Mouse (Mus musculus) lung, adult 2 months (tissue): ENCODE data around the gene Ewsr1. TPM values are rescaled to one million over a fixed set of nuclear protein-coding genes. Genes with fewer than 3 reads are reported as not detected.

Experiments used
- DNase-seq: peaks from one replicate; pipeline ENCODE4 v3.0.0; 2022
- H3K4me1 ChIP-seq: fragments of 200-500 bp; 2 replicates; pipeline ENCODE4 v1.6.1; 2011; ENCODE audit warnings: low read length; ENCODE audit not compliant: control insufficient read depth, insufficient read depth
- H3K4me3 ChIP-seq: fragments of 200-500 bp; replicated peaks from 2 replicates; pipeline ENCODE3; 2011; ENCODE audit warnings: low read depth, mild to moderate bottlenecking, control low read depth, low read length; ENCODE audit errors: extremely low read depth
- CTCF ChIP-seq: fragments of 200-500 bp; IDR thresholded peaks from 2 replicates; pipeline ENCODE4 v1.5.1; 2011; ENCODE audit warnings: mild to moderate bottlenecking, low read length, control low read depth; ENCODE audit not compliant: insufficient read depth
- POLR2A ChIP-seq: fragments of 200-500 bp; IDR thresholded peaks from 2 replicates; pipeline ENCODE4 v1.6.1; 2011; ENCODE audit warnings: low read depth, mild to moderate bottlenecking, control low read depth, low read length, borderline replicate concordance; ENCODE audit errors: extremely low read depth
- WGBS: fragments of 180-500 bp; shearing (Covaris S2); methylation state at CpG from one replicate; pipeline ENCODE4 v1.1.7; 2018; 5-methylcytosine and 5-hydroxymethylcytosine counted together
- polyA plus RNA-seq: library from polyadenylated mRNA; depleted of rRNA; stranded (reverse); fragments of >200 nt; gene quantifications from 2 replicates; pipeline ENCODE4 v1.2.3, GENCODE M21; 2012

Ewsr1 gene
- polyA plus RNA-seq, 1 experiment, result 420 TPM

DNA sequence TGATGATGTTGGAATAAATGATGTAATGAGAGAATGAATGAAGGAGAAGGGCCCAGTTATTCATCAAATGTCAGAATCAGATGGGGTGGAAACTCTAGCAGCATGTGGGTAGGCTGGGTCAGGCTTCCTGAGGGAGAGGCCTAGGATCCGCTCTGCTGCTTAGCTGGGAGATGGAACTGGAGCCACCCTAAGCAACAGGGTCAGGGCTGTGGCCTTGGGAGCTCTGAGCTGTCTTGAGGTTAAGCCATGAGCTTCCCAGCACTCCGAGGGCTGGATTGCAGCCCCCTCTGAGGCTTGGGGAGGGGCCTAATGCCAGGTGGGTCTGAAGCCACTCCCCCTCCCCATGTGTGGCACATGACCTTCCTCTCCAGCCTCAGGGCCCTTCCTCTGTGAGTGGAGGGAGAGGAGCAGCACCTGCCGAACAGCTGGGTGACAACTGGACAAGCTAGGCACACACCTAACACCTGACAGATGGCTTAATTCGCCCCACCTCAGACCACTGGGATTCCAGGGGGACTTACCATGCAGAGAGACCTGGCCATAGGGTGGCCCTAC, 31.1 kb upstream of the Ewsr1 start:
- DNase-seq, result no peak
- Histone ChIP-seq H3K4me1 (no peaks in the 10 kb centered on the region; the same call in none of the 2 replicates), H3K4me3 (no peak overlapping the region)
- TF ChIP-seq POLR2A, result no peak
- no peak for TF ChIP-seq CTCF
- 84% methylated on average over 4 of the region's 4 CpGs for WGBS

DNA sequence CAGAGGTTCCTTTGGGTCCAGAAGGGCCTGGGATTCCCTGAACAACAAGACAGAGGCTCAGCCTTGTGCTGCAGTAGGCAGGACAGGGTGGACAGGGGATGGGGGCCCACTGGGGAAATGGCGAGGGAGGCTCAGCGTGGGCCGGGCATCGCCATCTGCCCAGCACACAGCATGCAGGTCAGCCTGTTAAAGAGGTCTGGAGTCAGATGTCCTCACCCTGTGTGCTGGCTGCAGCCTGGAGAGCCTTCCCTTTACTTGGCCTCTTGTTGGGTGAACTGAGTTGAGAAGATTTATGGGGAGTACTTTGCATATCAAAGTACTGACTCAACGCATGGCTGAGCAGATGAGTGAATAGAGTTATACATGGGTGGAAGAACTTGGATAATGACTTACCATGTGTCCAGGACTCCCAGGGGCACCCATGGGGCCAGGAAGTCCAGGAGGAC, 30.0 kb upstream of the Ewsr1 start:
- no peak for DNase-seq
- 85% methylated on average over 5 of the region's 5 CpGs for WGBS
- no peaks in the 10 kb centered on the region; the same call in 1 of the 2 replicates for H3K4me1 ChIP-seq
- no peak overlapping the region for H3K4me3 ChIP-seq
- TF ChIP-seq POLR2A, result no peak
- no peak for TF ChIP-seq CTCF

DNA sequence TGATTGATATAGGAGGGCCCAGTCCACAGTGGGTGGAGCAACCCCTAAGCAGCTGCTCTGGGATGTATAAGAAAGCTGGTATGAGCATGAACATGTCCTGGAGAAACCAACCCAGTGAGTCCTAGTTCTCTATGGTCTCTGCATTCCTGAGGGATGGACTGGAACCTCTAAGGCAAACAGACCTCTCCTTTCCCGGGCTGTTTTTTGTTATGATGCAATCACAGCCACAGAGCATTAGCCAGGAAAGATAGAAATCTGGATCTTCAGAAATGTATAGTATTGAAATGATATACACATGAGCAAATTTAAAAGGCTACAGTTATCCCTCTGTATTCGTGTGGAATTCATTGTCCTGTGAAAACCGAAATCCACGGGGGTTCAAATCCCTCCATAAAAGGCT, 26.6 kb upstream of the Ewsr1 start:
- TF ChIP-seq POLR2A (no peak), CTCF (no peak)
- Histone ChIP-seq H3K4me3 (no peak overlapping the region), H3K4me1 (no peaks in the 10 kb centered on the region)
- WGBS, result 77% methylated on average over 4 of the region's 4 CpGs
- DNase-seq, result no peak

DNA sequence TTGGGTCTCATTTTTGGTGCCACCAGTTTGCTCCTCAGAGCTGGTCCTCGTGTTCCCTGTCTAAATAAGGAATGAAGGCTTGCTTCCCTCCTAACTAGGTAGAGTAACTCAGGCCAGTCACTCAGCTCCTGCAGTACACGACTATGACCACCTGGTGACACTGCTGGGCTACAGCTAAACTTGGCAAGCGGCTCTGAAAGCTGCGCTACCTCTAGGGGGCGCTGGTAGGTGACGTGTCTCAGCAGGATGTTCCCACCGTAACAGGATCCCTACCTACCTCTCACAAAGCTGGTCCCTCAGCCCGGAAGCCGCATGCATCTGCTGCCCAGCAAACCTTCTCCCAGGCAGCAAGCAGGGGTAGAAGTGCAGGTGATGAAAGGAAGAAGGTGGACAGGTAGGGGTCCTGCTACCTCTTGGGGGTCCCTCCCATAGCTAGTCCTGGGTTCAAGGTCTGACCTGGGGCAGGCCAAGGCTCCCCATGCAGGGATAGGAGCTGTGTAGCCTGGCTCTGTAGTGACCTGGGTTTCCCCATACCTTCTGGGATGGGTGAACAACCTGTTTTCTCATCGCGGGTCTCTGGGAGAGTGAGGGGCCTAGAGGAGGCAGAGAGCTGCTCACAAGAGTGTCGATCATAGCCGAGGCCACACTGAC, 16.0 kb upstream of the Ewsr1 start:
- DNase-seq, result peak; percentile 89
- Histone ChIP-seq H3K4me3 (no peak overlapping the region), H3K4me1 (no peaks in the 10 kb centered on the region)
- TF ChIP-seq CTCF, result peak; percentile 100
- TF ChIP-seq POLR2A, result no peak
- 27% methylated on average over 13 of the region's 13 CpGs for WGBS

DNA sequence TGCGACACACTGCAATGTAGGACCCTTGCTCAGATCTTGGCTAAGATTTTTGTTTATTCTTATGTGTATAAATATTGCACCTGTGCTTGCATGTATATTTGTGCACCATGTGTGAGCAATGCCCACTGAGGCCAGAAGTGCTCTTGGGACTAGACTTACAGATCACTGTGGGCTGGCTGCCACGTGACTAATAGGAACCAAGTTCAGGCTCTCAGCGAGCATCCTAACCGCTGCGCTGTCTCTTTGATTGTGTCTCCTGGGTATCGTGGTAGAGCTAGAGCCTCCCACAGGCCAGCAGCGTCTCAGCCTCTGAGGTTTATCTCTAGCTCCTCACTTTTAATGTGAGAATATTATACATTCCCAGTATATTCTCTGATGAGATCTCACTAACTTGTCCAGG, 14.6 kb upstream of the Ewsr1 start:
- Histone ChIP-seq H3K4me3 (no peak overlapping the region), H3K4me1 (no peaks in the 10 kb centered on the region)
- 86% methylated on average over 7 of the region's 7 CpGs for WGBS
- DNase-seq, result no peak
- TF ChIP-seq POLR2A (no peak), CTCF (no peak)

DNA sequence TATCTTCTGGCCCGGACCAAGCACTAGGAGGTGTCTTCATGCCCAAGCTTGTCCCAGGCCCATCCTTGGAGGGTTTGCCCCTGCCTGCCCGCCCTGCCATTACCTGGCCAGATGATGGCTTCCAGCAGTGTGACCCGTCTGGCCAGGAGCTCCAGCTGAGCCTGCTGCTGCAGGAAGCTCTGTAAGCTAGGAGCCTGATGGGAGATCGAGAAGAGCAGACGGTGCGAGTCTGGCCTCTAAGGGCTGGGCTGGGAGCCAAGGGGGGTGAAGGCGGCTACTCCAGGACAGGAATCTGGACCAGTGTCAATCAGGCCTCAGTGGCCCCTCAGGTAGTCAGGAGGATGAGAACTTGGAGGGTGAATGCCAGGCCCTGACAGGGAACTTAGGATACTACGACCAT, 10.4 kb upstream of the Ewsr1 start:
- TF ChIP-seq CTCF, result no peak
- TF ChIP-seq POLR2A, result no peak
- Histone ChIP-seq H3K4me1 (no peaks in the 10 kb centered on the region), H3K4me3 (no peak overlapping the region)
- no peak for DNase-seq
- 81% methylated on average over 8 of the region's 8 CpGs for WGBS

DNA sequence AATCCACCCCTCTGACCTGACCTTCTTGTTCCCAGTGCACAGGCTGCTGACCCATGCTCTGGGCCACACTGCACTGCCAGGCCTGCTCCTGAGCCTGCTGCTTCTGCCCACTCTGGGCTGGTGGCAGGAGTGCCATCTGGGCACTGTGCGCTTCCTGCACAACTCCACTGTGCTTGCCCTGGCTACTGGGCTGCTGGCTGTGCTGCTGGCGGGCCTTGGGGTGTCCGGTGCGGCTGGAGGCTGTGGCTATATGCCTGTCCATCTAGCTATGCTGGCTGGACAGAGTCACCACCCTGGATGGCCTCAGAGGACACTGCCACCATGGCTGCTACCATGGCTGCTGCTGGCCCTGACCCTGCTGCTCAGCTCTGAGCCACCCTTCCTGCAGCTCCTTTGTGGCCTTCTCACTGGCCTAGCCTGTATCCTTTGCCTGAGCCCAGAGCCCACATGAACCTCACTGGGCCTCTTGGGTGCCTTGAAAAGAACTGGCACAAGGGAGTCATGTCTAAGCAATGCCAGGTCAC, 5.0 kb upstream of the Ewsr1 start:
- DNase-seq, result no peak
- WGBS, result 96% methylated on average over 4 of the region's 4 CpGs
- H3K4me1 ChIP-seq, result no peaks in the 10 kb centered on the region; the same call in 1 of the 2 replicates
- TF ChIP-seq CTCF (no peak), POLR2A (no peak)
- H3K4me3 ChIP-seq, result no peak overlapping the region

DNA sequence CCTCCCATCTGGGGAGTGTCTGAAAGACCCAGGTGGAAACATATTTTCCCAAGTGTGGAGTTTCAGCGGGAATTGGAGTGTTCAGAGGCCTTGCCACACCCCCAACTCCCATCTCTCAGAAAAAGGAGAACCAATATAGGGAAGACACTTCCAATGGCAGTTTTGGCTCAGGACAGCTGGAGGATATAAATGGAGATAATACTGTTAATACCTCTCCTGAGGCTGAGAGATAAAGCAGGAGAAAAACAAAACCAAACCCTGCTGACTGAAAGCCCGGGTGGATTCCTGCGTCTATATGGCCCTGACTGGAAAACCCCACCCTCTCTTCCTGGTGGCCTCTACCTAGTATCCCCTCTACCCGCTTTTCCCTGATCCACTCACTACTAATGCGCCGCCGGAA, 3.3 kb upstream of the Ewsr1 start:
- no peak for DNase-seq
- Histone ChIP-seq H3K4me3 (no peak overlapping the region), H3K4me1 (no peaks in the 10 kb centered on the region; the same call in none of the 2 replicates)
- WGBS, result 85% methylated on average over 7 of the region's 7 CpGs
- TF ChIP-seq POLR2A (no peak), CTCF (no peak)

DNA sequence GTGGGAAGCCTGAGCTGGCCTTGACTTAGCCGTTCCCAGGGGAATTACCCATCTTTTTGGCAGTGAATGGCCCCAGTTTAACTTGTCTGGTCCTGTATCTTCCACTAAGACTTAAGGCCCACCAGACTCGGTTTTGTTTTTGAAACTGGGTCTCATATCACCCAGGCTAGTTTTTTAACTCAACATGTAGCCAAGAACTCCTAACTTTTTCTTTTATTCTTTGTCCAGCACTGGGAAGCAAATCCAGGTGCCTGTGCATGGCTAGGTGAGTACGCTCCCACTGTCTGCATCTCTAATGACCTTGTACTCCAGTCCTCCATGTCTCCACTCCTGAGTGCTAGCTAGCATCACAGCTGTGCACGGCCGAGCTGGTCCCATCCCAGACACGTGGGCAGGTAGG, 2.6 kb upstream of the Ewsr1 start:
- H3K4me1 ChIP-seq, result no peaks in the 10 kb centered on the region; the same call in none of the 2 replicates
- no peak for DNase-seq
- no peak for TF ChIP-seq CTCF
- no peak for TF ChIP-seq POLR2A
- WGBS, result 78% methylated on average over 6 of the region's 6 CpGs
- H3K4me3 ChIP-seq, result no peak overlapping the region

DNA sequence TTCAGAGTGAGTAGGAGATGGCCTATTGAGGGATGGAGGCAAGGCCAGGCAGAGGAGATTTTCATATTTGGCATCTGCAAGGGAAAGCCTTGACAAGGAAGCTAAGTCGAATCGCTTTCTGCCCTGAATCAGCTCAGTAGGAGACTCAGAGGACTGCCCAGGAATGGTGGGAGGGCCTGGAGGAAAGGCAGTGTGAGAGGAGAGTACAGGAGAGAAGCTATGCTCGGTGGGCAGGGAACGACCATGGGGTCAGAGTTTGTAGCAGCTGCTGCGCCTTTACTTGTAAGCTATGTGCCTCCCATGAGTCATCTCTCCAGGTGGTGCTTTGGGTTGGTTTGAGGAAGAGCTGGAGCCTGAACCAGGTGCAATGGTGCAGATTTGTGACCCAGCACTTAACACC, 1.7 kb upstream of the Ewsr1 start:
- Histone ChIP-seq H3K4me3 (no peak overlapping the region), H3K4me1 (no peaks in the 10 kb centered on the region; the same call in none of the 2 replicates)
- DNase-seq, result no peak
- WGBS, result 68% methylated on average over 5 of the region's 5 CpGs
- no peak for TF ChIP-seq POLR2A
- TF ChIP-seq CTCF, result no peak
